Mouse (Mus musculus) C2C12 (cell line): Measurements from ENCODE around the gene Smox.

Source experiments
- CTCF ChIP-seq: IDR thresholded peaks from one replicate; pipeline ENCODE4 v1.5.1; 2011; ENCODE audit not compliant: control insufficient read depth, insufficient read depth, insufficient read length
- MAX ChIP-seq: IDR thresholded peaks from one replicate; pipeline ENCODE4 v1.6.1; 2011; ENCODE audit warnings: mild to moderate bottlenecking, control low read depth
- MYOD1 ChIP-seq: IDR thresholded peaks from one replicate; pipeline ENCODE4 v1.6.1; 2011; ENCODE audit warnings: low read depth; ENCODE audit not compliant: control insufficient read depth, insufficient read length
- MYOG ChIP-seq: IDR thresholded peaks from one replicate; pipeline ENCODE4 v1.6.1; 2011; ENCODE audit not compliant: control insufficient read depth, insufficient read length; ENCODE audit errors: extremely low read depth
- USF1 ChIP-seq: IDR thresholded peaks from one replicate; pipeline ENCODE4 v1.6.1; 2011; ENCODE audit warnings: low read depth, mild to moderate bottlenecking, control low read depth, moderate library complexity

DNA sequence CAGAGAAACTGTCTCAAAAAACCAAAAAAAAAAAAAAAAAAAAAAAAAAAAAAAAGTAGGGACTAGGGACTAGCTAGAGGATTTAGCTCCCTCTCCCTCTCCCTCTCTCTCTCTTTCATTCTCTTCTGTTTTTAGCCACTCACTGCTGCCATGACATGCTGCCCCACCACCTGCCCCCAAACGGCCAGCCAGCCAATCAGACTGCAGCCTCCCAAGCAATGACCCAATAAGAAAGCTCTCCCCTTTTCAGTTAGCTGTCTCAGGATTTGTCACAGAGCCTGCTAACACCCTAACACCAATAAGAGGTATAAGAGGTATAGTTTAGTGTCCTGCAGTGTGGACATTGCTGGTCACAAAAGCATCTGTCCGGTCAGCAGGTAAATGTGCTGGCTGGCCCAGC lies 59.2 kb downstream of the Smox start:
- TF ChIP-seq CTCF (no peak), MYOG (no peak), MYOD1 (no peak), USF1 (no peak), MAX (no peak)
